Mouse (Mus musculus): ENCODE measurements around the gene Frat2. TPM values are rescaled to one million over a fixed set of nuclear protein-coding genes. Genes with fewer than 3 reads are reported as not detected.
A peak's percentile ranks its signal among the peaks of the same experiment; 100 is the strongest.

Frat2 gene
- total RNA-seq, 2 experiments from 2014 or later: 7.1 to 7.4 TPM

- DNase-seq (ENCODE audit: low spot score in 2 of 2): no peak
Observed at GRCm38 (mm10) chr19:41824950-41825349, 23.0 kb downstream of the Frat2 start.

- no peak for DNase-seq (ENCODE audit: low spot score in 2 of 2)
Observed at GRCm38 (mm10) chr19:41822589-41822988, 25.3 kb downstream of the Frat2 start.

GRCm38 (mm10) chr19:41821436-41821835 lies 26.5 kb downstream of the Frat2 start:
- no peak for DNase-seq (ENCODE audit: low spot score in 2 of 2)

- DNase-seq (ENCODE audit: low spot score in 2 of 2): no peak
Observed at GRCm38 (mm10) chr19:41818749-41819148, 29.2 kb downstream of the Frat2 start.

- DNase-seq (ENCODE audit: low spot score in 2 of 2): no peak
Observed at GRCm38 (mm10) chr19:41817325-41817724, 30.6 kb downstream of the Frat2 start.

GRCm38 (mm10) chr19:41816915-41817314 lies 31.0 kb downstream of the Frat2 start:
- DNase-seq (ENCODE audit: low spot score in 2 of 2): no peak

- DNase-seq (ENCODE audit: low spot score in 2 of 2): no peak
Observed at GRCm38 (mm10) chr19:41816410-41816809, 31.5 kb downstream of the Frat2 start.

- DNase-seq (ENCODE audit: low spot score in 2 of 2): no peak
Observed at GRCm38 (mm10) chr19:41813374-41813773, 34.6 kb downstream of the Frat2 start.

GRCm38 (mm10) chr19:41812525-41812924 lies 35.4 kb downstream of the Frat2 start:
- no peak for DNase-seq (ENCODE audit: low spot score in 2 of 2)

GRCm38 (mm10) chr19:41810074-41810473 lies 37.9 kb downstream of the Frat2 start:
- DNase-seq (ENCODE audit: low spot score in 2 of 2): no peak

- no peak for DNase-seq (ENCODE audit: low spot score in 2 of 2)
Observed at GRCm38 (mm10) chr19:41808104-41808634, 39.8 kb downstream of the Frat2 start.

- no peak for DNase-seq (ENCODE audit: low spot score in 2 of 2)
Observed at GRCm38 (mm10) chr19:41807497-41807896, 40.4 kb downstream of the Frat2 start.

- no peak for DNase-seq (ENCODE audit: low spot score in 2 of 2)
Observed at GRCm38 (mm10) chr19:41805831-41806230, 42.1 kb downstream of the Frat2 start.

GRCm38 (mm10) chr19:41803322-41803721 lies 44.6 kb downstream of the Frat2 start:
- DNase-seq (ENCODE audit: low spot score in 2 of 2): no peak

- DNase-seq (ENCODE audit: low spot score in 2 of 2): peak; percentile 75 to 89
Observed at GRCm38 (mm10) chr19:41801742-41802369, 46.1 kb downstream of the Frat2 start, which contains the start of gene Arhgap19. Gene Arhgap19, minus strand, starts transcription at chr19:41802047.

- no peak for DNase-seq (ENCODE audit: low spot score in 2 of 2)
Observed at GRCm38 (mm10) chr19:41800986-41801741, 46.8 kb downstream of the Frat2 start.

- DNase-seq (ENCODE audit: low spot score in 2 of 2): no peak
Observed at GRCm38 (mm10) chr19:41800451-41800850, 47.5 kb downstream of the Frat2 start.

GRCm38 (mm10) chr19:41797536-41797935 lies 50.4 kb downstream of the Frat2 start:
- DNase-seq (ENCODE audit: low spot score in 2 of 2): no peak

- DNase-seq (ENCODE audit: low spot score in 2 of 2): no peak
Observed at GRCm38 (mm10) chr19:41796789-41797327, 51.1 kb downstream of the Frat2 start.

- DNase-seq (ENCODE audit: low spot score in 2 of 2): no peak
Observed at GRCm38 (mm10) chr19:41796148-41796760, 51.7 kb downstream of the Frat2 start.

Measured in left cerebral cortex, adult 18-20 months (tissue).